Mouse (Mus musculus): ENCODE results near the gene Cox8b. TPM values are rescaled to one million over a fixed set of nuclear protein-coding genes. Genes with fewer than 3 reads are reported as not detected.
A peak's percentile ranks its signal among the peaks of the same experiment; 100 is the strongest.

Cox8b gene
- polyA plus RNA-seq, 1 experiment from 2014 or later = not detected

DNA sequence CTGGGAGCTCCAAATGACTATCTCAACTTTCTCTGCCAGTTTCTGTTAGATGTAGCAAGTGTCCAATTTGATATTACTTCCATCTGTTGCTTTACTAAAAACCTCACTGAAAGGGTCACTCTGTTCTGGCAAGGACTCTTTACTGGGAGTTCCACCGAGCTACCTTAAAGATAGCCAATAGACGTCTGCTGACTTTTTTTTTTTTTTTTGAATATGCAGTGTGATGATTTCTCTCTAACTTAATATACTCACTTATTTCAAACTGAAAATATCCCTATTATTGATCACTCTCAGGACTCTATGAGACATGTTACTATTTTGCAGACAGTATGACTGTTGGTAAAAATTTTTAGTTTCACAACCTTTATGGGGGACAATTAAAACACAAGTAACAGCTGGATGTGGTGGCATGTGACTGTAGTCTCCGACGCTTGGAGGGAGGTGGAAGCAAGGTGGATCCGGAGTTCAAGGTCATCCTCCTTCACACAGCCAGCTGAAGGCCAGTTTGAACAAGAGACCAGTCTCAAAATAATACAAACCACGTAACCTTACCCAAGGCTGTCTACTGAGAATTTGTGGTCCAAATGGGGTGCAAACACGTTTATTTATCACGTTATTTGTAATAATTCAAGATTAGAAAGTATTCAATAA, 19.3 kb downstream of the Cox8b start:
- H3K27me3 ChIP-seq (replicated peaks; ENCODE audit: low read depth, poor library complexity, severe bottlenecking) = no peaks in the 10 kb centered on the region
- peaks cover 43% of the 10 kb centered on the region for H3K36me3 ChIP-seq (replicated peaks)
- DNase-seq (ENCODE audit: low spot score) = no peak
- peak overlapping the region; percentile 88 for H3K27ac ChIP-seq (replicated peaks)
- no peaks in the 10 kb centered on the region for H3K9me3 ChIP-seq
- 34% methylated on average over 8 of the region's 8 CpGs for WGBS
- peak overlapping the region; percentile 98 for H3K4me3 ChIP-seq
- H3K4me1 ChIP-seq = peaks cover 23% of the 10 kb centered on the region

DNA sequence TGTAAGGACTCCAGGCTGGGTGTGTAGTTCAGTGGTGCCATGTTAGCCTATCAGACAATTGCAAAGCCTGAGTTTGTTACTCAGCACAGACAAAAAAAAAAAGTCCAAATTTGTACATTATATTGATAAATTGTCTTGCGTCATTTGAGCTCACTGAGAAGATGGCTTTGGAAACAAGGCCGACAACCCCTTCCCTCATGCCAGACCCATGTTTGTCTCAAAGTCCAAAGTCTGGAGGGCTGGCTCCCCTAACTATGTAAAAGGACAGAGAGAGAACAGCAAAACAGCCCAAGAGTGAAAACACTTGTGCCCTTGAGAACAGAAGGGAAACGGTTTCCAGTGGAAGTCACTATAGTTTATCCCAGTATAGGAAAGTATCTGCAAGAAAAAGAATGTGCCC, 19.8 kb downstream of the Cox8b start:
- H3K4me3 ChIP-seq = peak overlapping the region; percentile 98; the same call in 1 of the 2 replicates
- peaks cover 42% of the 10 kb centered on the region for H3K36me3 ChIP-seq (replicated peaks)
- no peaks in the 10 kb centered on the region for H3K9me3 ChIP-seq
- 85% methylated on average over 3 of the region's 3 CpGs for WGBS
- DNase-seq (ENCODE audit: low spot score) = no peak
- no peaks in the 10 kb centered on the region for H3K27me3 ChIP-seq (replicated peaks; ENCODE audit: low read depth, poor library complexity, severe bottlenecking)
- peaks cover 23% of the 10 kb centered on the region for H3K4me1 ChIP-seq
- no peak overlapping the region for H3K27ac ChIP-seq (replicated peaks)

DNA sequence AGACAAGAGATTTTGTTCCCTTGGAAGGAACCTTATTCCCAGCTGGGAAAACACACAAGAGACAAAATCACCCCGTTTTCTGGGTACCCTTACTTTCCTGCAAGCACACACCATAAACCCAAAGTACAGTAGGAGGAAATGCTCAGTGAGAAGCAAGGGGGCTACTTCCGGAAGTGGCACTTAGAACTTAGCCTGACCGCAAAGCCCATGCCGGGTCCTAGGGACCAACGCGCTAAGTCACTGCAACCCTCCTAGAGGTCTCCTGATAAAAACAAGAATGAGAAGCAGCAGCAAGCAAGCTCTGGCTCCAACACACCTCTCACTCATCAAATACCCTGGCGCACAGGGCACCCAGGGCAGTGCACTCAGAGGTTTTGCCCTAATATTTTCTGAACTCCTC, 20.9 kb downstream of the Cox8b start:
- peaks cover 40% of the 10 kb centered on the region for H3K36me3 ChIP-seq (replicated peaks)
- WGBS = 91% methylated on average over 7 of the region's 7 CpGs
- DNase-seq (ENCODE audit: low spot score) = no peak
- no peak overlapping the region for H3K27ac ChIP-seq (replicated peaks)
- no peaks in the 10 kb centered on the region for H3K9me3 ChIP-seq
- no peaks in the 10 kb centered on the region for H3K27me3 ChIP-seq (replicated peaks; ENCODE audit: low read depth, poor library complexity, severe bottlenecking)
- peaks cover 23% of the 10 kb centered on the region for H3K4me1 ChIP-seq
- no peak overlapping the region for H3K4me3 ChIP-seq

DNA sequence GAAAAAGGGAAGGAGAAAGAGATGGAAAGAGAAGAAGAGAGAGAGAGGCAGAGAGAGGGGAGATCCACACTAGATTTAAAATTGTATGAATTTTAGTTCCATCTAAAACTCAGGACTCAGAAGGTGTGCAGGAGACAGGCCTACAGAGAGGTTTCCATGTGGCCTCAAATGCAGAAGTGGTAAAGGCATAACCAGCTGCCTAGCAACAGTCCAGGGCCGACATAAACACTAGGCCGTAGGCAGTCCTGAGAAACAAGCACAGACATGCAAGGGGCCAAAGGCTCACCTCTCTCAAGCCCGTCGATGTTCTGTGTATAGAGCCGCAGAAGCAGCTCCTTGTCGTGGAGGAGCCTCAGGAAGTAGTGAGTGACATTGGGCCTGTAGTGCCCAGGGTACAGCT, 22.9 kb downstream of the Cox8b start:
- no peak for DNase-seq (ENCODE audit: low spot score)
- Histone ChIP-seq H3K36me3 (replicated peaks) (peaks cover 41% of the 10 kb centered on the region), H3K9me3 (no peaks in the 10 kb centered on the region), H3K4me3 (no peak overlapping the region), H3K4me1 (peaks cover 12% of the 10 kb centered on the region), H3K27ac (replicated peaks) (no peak overlapping the region), H3K27me3 (replicated peaks; ENCODE audit: low read depth, poor library complexity, severe bottlenecking) (no peaks in the 10 kb centered on the region)
- 77% methylated on average over 6 of the region's 6 CpGs for WGBS

DNA sequence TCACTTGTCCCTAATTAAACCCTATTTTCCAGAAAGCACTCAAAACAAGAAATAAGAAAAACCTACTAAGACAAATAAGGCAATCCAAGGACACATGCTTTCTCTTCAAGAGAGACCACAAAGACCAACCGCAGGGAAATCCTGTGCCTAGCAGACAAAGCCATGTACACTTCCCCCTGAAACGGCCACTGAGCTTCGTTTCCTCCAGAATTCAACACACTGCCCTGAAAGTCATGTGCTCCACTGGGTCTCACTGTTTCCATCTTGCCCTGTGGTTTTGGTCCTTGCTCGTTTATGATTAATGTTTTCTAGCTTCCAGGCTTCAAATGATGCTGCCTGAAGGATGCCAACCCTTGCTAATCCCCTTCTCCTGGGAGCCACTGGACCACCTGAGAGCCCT, 26.0 kb downstream of the Cox8b start:
- Histone ChIP-seq H3K4me1 (0 out of 2 replicates have a peak, but pooled peaks cover 3% of the 10 kb centered on the region), H3K27ac (replicated peaks) (no peak overlapping the region), H3K36me3 (replicated peaks) (peaks cover 43% of the 10 kb centered on the region), H3K9me3 (no peaks in the 10 kb centered on the region), H3K27me3 (replicated peaks; ENCODE audit: low read depth, poor library complexity, severe bottlenecking) (no peaks in the 10 kb centered on the region), H3K4me3 (no peak overlapping the region)
- DNase-seq (ENCODE audit: low spot score) = no peak
- 87% methylated on average over 4 of the region's 4 CpGs for WGBS

DNA sequence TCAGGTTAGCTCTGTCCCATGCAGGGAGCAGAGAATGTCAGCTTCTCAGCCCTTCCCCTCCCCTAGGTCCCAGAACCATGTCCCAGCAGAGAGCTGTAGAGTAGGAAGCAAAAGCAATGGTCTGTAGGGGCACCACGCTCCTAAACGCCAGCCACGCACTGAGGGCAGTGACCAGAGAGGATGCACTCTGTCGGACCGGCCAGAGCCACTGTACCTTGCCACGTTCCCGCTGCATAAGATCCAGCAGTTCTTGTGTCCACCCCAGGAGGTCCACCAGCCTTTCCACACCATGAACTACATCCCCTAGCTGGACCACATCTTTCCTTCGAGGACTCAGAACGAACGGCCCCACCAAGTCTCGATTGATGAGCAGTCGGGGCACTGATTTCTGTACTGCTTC, 35.5 kb downstream of the Cox8b start:
- 90% methylated on average over 12 of the region's 12 CpGs for WGBS
- Histone ChIP-seq H3K9me3 (no peaks in the 10 kb centered on the region), H3K27me3 (replicated peaks; ENCODE audit: low read depth, poor library complexity, severe bottlenecking) (no peaks in the 10 kb centered on the region), H3K4me3 (no peak overlapping the region), H3K36me3 (replicated peaks) (peaks cover 75% of the 10 kb centered on the region), H3K4me1 (0 out of 2 replicates have a peak, but pooled peaks cover 2% of the 10 kb centered on the region), H3K27ac (replicated peaks) (no peak overlapping the region)
- DNase-seq (ENCODE audit: low spot score) = no peak

DNA sequence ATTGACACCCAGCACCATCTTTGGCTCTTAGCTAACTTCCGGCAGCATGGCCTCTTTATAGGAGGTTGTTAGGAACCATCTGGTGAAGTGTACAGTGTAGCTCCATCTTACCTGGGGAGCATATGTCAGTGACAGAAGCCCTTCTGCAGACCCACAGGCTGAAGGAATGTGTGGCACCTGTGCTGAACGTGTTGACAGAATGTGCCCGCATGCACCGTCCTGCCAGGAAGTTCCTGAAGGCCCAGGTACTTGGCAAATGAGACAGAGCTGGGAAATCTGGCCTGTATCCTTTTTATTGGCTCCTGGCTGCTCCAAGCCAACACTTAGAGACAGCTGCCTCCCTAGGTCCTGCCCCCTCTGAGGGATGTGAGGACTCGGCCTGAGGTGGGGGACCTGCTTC, 39.5 kb downstream of the Cox8b start:
- Histone ChIP-seq H3K9me3 (no peaks in the 10 kb centered on the region), H3K27ac (replicated peaks) (no peak overlapping the region), H3K4me1 (peaks cover 30% of the 10 kb centered on the region), H3K4me3 (no peak overlapping the region), H3K36me3 (replicated peaks) (peaks cover 71% of the 10 kb centered on the region), H3K27me3 (replicated peaks; ENCODE audit: low read depth, poor library complexity, severe bottlenecking) (no peaks in the 10 kb centered on the region)
- no peak for DNase-seq (ENCODE audit: low spot score)
- 90% methylated on average over 5 of the region's 5 CpGs for WGBS

DNA sequence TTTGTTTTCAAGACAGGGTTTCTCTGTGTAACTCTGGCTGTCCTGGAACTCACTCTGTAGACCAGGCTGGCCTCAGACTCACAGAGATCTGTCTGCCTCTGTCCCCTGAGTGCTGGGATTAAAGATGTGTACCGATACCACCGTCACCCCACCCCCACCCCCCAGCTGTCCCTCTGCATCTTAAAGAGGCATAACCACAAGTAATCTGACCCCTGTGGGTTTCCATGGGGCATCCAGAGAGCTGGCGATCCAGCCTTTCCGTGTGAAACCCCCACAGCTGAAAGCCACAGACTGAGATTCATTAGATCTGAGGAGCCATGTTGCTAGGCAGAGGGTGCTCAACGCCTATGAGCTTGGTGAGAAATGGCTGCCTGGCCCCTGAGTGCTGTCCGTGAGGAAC, 40.2 kb downstream of the Cox8b start:
- H3K36me3 ChIP-seq (replicated peaks) = peaks cover 67% of the 10 kb centered on the region
- WGBS = 78% methylated on average over 6 of the region's 6 CpGs
- H3K27me3 ChIP-seq (replicated peaks; ENCODE audit: low read depth, poor library complexity, severe bottlenecking) = no peaks in the 10 kb centered on the region
- H3K4me1 ChIP-seq = peaks cover 37% of the 10 kb centered on the region
- no peak for DNase-seq (ENCODE audit: low spot score)
- H3K27ac ChIP-seq (replicated peaks) = no peak overlapping the region
- no peak overlapping the region for H3K4me3 ChIP-seq
- H3K9me3 ChIP-seq = no peaks in the 10 kb centered on the region

DNA sequence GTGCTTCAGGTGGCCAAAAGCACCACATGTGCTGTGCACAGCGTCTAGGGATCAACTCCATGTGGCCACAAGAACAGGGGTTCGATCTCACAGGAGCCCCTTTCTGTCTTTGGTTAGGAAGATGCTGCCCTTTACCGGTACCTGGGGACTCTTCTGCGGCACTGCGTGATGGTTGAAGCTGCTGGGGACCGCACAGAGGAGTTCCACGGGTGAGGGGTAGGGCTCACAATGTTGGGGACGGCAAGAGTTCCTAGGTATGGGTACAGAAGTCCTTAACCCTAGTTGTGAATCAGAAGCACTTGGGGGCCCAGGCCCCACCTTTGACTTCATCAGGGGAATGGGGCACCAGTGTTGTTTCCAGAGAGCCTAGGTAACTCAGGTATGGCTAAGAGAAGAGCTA, 41.5 kb downstream of the Cox8b start:
- Histone ChIP-seq H3K27me3 (replicated peaks; ENCODE audit: low read depth, poor library complexity, severe bottlenecking) (no peaks in the 10 kb centered on the region), H3K36me3 (replicated peaks) (peaks cover 67% of the 10 kb centered on the region), H3K27ac (replicated peaks) (no peak overlapping the region), H3K9me3 (no peaks in the 10 kb centered on the region), H3K4me3 (peak overlapping the region; percentile 90; the same call in 1 of the 2 replicates), H3K4me1 (peaks cover 40% of the 10 kb centered on the region)
- DNase-seq (ENCODE audit: low spot score) = no peak
- 93% methylated on average over 8 of the region's 8 CpGs for WGBS

DNA sequence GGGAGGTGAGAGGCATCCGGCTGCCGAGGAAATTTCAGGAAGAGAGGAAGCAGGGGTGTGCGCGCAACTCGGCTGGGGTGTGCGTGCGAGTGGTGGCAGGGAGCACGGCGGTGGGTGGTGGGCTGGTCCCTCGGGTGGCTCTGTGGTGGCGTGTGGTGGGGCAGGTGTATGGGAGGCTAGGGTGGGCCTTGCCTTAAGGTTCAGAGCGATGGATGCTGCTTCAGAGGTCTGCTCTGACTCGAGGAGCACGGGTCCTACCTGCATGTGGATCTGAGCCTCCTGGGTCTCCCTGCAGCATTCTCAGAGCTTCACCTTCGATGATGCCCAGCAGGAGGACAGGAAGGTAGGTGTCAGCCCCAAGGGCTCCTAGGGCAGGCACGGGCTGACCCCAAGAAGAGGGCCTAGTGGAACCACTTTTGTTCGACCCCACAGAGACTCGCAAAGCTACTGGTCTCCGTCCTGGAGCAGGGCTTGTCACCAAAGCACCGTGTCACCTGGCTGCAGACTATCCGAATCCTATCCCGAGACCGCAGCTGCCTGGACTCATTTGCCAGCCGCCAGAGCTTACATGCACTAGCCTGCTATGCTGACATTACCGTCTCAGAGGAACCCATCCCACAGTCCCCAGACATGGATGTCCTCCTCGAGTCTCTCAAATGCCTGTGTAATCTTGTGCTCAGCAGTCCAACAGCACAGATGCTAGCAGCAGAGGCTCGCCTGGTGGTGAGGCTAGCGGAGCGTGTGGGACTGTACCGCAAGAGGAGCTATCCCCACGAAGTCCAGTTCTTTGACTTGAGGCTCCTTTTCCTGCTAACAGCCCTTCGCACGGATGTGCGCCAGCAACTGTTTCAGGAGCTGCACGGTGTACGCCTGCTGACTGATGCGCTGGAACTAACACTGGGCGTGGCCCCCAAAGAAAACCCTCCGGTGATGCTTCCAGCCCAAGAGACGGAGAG, 42.4 kb downstream of the Cox8b start, which contains the start of gene Bet1l:
TSS of gene Bet1l (minus strand) at position 28 of the 956 bp plus-strand sequence.
- Histone ChIP-seq H3K27ac (replicated peaks) (peak within 1 kb of the TSS; percentile 84), H3K9me3 (no peaks in the 10 kb centered on the region), H3K27me3 (replicated peaks; ENCODE audit: low read depth, poor library complexity, severe bottlenecking) (no peaks in the 10 kb centered on the region), H3K4me3 (peak within 1 kb of the TSS; percentile 90), H3K36me3 (replicated peaks) (peaks cover 67% of the 10 kb centered on the region), H3K4me1 (peaks cover 40% of the 10 kb centered on the region)
- no peak for DNase-seq (ENCODE audit: low spot score)
- 41% methylated on average over 40 of the region's 40 CpGs for WGBS

DNA sequence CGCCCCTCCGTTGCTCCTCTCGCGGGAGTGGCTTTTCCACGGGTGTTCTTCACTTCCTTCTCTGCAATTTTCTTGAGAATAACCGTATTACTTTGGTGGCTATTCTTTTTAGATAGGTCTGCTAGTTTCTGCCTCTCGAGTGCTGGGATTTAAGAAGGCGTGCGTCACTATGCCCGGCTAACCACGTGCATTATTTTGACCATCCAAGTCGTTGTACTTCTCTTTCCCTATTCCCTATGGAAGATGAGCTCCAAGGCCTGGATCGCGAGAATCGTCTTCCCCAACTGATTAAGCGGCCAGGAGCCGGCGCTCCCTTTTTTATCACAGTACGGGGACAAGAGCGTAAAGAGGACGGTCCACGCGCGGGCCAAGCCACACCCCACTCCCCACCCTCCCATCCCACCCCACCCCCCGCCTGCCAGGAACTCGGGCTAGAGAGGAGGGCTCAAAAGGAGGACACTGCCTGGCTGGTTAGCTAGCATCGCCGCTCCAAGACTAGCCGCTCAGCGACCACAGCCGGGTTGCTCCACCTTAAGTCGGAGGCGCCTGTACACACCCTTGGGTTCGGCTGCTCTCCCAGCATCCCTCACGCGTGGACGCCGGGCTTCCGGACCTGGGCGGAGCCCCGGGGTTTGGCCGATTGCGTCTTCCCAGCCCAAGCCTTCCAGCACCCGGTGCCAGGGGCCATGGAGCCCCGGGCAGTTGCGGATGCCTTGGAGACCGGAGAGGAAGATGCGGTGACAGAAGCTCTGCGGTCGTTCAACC, 43.3 kb downstream of the Cox8b start, which contains the start of gene Ric8a:
TSS of gene Ric8a (plus strand) at position 173 of the 765 bp plus-strand sequence.
- under 1% methylated on average over 50 of the region's 50 CpGs for WGBS
- H3K36me3 ChIP-seq (replicated peaks) = peaks cover 67% of the 10 kb centered on the region
- peak within 1 kb of the TSS; percentile 90 for H3K4me3 ChIP-seq
- peak; percentile 86 for DNase-seq (ENCODE audit: low spot score)
- H3K4me1 ChIP-seq = peaks cover 40% of the 10 kb centered on the region
- peak within 1 kb of the TSS; percentile 84 for H3K27ac ChIP-seq (replicated peaks)
- no peaks in the 10 kb centered on the region for H3K9me3 ChIP-seq
- no peaks in the 10 kb centered on the region for H3K27me3 ChIP-seq (replicated peaks; ENCODE audit: low read depth, poor library complexity, severe bottlenecking)

Data from embryonic facial prominence, embryonic 10.5 days (tissue).